Mouse (Mus musculus) thymus, postnatal 25 days (tissue): ENCODE measurements at regions not wholly inside any gene's neighbourhood (a gene's known extent, or its start where the extent isn't known, plus 50 kb on each side); places are given as distances from the start of the nearest gene placed in this dataset.
"Not testable (repeated sequence)": the region's sequence is repeated elsewhere in the genome, so short reads cannot be mapped to it uniquely, and the experiment has no call there.

Experiments
- DNase-seq: peaks from one replicate; pipeline ENCODE4 v3.0.0; 2022

DNA sequence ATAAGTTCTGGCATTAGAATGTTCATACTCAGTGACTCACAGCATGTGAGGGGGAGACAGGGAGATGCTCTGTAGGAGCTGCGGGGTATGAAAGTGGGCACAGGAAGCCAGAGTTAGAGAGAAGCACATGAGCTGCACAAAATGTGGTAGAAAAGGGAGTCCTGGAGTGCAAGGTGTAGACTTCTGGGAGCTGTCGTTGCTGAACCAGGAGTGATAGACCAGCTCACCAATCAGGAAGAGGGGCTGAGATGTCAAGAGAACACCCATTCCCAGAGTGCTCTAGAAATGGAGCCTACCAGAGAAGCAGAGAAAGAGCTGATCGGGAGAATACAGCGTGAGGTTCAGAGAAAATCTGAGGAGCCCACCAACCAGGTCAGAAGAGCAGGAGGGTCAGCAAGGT lies 262.2 kb upstream of the Kdm8 start:
- no peak for DNase-seq

DNA sequence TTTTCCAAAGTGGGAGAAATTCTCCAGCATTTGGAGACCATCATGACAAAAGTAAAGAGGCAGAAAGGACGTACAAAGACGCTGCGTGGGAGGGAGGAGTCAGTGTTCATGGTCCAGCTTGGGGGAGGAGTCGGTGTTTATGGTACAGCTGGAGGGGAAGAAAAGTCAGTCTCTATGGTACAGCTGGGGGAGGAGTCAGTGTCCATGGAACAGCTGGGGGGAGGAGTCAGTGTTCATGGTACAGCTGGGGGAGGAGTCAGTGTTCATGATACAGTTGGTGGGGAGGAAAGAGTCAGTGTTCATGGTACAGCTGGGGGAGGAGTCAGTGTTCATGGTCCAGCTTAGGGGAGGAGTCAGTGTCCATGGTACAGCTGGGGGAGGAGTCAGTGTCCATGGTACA lies 261.5 kb upstream of the Kdm8 start:
- DNase-seq, result not testable (repeated sequence)

DNA sequence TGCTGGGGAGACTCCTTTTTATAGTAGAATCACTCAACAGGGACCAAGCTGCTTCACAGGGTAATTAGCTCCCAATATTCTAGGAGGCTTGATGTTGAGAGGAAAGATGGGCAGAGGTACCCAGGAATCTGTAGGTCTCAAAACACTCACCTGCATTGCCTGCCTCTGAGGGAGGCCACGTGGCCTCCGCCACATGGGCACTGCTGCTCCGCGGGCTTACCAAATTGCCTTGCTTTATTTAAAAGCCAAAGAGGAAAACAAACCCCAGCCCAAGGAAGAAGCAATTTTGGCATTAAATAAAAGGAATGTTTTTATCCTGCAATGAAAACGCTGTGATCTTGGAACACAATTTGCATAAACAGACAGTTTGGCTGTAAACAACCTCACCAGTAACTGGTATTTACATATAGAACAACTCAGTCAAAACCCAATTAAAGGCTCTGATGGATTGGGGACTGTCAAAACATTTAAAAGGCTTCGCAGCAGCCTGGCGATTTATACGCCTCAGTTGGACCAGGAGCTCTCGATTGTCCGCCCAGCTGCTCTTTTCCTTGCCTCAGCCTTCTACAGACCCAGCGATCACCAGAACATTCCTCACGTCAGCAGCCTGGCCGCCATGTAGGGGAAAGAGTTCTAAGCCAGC lies 259.3 kb upstream of the Kdm8 start:
- DNase-seq, result no peak

DNA sequence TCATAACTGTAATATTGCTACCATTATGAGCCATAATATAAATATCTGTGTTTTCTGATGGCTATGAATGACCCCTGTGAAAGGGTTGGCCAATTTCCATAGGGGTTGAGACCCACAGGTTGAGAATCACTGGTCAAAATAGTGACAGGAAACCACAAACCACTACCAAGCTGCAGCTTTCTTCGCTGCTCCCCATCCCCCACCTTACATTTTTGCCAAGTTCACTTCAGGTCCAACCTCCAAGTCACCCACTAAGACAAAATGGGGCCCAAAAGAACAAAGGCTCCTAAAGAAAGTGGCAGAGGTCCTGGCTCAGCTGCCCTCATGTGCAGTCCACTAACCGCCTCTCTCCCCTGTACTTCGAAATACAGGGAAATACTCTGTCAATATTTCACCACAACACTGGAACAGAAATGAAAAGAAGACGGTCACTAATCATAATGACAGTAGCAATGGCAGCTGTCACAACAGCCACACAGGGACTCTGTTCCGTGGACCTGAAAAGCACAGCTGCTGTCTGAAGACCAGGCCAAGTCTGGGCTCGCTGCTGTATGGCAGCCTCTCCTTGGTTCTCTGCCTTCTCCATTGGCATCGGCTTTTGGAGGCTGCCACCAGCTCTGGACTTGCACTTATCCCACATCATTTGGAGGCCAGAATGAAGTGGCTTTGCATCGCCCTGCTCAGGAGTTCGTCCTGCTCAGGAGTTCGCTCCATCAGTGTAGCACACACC lies 257.3 kb upstream of the Kdm8 start:
- DNase-seq, result no peak

DNA sequence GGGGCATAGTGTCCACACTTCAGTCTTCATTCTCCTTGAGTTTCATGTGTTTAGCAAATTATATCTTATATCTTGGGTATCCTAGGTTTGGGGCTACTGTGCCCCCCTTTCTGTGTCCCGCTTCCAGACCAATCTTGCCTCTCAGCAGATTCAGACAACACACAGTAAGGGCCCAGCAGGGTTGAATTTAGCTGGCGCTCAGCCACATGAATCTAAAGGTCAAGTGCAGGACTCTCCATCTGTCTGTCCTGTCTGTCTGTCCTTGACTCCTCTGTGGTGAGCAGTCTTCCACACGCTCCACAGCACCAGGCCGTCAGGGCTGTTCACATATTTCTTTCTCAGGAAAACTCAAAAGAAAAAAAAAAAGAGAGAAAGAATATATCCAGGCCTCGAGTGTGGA lies 255.5 kb upstream of the Kdm8 start:
- DNase-seq, result no peak

DNA sequence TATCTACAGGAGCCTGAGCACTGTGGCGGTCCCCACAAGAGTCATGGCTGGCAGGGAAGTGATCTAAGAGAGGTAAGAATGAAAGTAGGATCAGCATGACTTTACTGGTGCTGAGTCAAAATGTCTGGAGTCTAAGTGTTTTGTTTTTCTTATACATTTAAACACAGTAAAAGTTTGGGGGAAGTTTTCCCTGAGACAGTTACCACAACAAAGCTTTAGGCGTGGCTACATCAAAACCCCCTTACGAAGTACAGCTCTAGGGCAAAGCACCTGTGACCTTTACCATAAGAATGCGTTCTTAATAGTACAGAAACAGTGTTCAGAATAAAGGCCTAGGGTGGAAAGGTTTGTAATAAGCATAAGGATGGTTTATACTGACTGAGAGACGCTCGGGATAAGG lies 254.4 kb upstream of the Kdm8 start:
- no peak for DNase-seq

DNA sequence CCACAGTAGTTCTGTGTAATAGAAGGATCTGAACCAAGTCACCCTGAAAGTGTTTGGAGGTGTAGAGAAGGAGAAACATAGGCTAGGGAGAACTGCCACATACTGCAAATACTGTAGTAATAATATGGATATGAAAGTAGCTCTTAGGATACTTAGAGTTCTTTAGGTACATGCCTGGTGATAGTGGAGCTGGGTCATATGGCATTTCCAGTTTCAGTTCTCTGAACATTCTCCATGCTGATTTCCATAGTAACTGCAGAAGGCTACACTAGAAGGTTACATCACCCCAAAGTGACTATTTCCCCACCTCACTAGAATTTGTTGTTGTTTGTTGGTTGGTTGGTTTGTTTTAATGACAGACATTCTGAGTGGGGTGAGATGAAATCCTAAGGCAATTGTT lies 253.2 kb upstream of the Kdm8 start:
- DNase-seq, result no peak

DNA sequence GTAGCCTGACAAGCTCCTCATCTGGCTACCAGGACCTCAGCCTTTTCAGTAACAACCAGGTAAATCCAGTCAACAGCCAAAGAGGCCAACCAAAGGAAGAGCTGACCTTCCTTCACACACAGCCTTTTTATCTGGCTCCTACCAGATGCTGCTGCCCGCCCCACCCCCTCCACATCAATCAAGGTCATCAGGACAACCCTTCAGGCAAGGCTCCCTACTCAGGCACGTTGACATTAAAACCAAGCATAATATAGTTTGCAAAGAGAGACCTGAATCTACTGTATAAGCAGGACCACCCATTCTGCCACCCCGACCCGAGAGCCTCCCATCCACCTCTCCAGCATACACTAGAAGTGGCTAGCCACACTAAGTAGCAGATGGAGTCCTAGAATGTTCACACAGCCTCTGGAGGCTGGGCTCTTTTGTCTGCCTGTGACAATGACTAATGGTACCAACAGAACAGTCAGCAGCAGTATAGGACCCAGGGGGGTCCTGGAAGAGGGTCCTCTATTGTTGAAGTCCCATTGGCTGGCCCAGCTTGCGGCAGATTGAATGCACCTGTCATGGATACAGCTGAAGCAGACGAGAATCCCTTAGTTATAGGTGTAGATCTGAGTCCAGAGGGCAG lies 233.0 kb upstream of the Kdm8 start:
- no peak for DNase-seq

DNA sequence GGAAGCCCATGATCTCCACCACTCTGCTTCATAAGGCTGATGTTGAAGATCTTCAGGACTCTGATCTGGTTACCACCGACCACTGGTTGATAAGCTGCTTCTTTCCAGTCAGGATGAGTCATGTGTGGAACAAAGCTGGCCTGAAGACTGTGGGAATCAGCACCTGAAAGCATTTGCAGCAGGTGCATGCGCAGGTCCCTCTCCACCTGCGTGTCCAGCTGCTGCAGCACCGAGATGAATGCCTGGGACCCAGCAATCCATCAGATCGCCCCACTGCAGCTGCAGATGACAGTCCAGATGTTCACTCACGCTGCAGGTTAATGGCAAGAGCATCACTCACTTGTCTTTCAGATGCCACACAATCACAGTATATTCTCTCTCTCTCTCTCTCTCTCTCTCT lies 230.4 kb upstream of the Kdm8 start:
- no peak for DNase-seq

DNA sequence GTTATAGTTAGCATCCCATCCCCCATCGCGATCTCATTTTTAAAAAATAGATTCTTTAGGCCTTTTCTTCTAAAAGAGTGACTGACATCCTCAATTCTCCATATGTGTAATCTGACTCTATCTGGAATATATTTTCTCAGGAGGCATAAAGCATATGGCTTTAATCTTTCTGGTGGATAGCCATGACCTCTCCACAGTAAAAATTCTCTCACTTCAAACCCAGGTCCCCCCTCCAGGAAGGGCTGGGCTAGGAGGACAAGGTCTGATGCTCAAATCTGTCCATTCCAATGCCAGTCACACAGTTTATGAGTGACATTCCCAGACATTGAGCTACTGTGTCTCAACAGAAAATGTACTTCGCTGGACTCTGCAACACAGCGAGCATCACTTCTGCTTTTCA lies 226.8 kb upstream of the Kdm8 start:
- DNase-seq, result no peak

DNA sequence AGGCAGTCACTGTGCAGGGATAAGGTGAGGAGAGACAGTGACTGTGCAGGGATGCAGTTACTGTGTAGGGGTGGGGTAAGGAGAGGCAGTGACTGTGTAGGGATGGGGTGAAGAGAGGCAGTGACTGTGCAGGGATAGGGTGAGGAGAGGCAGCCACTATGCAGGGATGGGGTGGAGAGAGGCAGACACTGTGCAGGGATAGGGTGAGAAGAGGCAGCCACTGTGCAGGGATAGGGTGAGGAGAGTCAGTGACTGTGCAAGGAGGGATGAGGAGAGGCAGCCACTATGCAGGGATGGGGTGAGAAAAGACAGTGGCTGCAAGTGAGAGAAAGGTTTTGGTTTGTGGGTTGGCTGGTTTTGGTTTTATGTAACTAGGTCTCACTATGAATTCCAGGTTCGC lies 221.8 kb upstream of the Kdm8 start:
- no peak for DNase-seq

DNA sequence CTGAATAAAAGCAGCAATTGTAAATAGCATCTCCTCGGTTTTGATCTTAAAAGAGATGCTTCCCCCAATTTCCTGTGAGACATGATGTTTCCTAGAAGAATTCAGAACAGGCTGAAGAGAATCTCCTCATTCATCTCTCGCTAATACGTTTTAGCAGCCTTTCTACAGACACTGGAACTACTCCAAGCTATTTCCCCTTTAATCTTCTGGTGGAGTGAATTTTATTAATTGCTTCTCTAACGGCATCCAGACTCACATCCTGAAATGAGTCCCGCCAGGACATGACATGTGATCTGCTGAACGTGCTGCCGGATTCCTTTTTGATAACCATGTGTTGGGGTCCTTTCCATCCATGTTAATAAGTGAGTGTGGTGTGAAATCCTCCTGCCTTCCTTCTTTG lies 209.6 kb upstream of the Kdm8 start:
- no peak for DNase-seq

DNA sequence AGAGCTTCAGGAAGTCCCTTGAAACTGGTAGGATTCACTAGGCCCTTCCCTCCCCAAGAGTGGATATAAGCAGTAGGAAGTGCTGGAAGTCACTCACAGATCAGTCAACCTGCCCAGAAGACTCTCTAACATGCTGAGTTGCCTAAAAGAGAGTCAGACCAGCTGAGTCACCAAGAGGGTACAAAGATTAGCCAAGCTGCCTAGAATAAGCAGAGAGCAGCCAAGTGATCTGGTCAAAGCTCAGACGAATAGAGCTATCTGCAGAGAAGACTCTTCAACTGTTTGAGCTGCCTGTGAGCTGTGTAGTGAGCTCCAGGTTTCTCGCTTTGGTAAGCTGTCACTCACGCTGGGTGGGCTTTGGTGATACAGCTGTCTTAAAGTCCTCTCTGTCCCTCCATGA lies 207.4 kb upstream of the Kdm8 start:
- DNase-seq, result no peak

DNA sequence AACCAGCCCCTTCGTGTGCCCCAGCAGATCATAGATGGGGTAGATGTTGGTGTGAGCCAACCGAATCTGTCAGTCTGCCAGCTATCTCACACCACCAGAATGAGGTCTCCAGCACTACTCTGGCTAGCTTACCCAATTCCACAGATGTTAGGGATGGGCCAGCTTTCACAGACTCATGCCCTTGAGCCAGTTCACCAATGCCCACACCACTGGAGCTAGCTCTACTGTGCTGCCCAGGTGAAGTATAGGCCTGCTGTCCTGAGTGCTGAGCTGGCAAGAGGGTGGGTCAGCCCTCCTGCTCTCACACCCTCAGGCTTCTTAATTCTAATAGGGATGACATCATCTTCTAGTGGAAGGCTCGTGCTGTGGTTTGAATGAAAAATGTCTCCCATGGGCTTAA lies 201.5 kb upstream of the Kdm8 start:
- DNase-seq, result no peak

DNA sequence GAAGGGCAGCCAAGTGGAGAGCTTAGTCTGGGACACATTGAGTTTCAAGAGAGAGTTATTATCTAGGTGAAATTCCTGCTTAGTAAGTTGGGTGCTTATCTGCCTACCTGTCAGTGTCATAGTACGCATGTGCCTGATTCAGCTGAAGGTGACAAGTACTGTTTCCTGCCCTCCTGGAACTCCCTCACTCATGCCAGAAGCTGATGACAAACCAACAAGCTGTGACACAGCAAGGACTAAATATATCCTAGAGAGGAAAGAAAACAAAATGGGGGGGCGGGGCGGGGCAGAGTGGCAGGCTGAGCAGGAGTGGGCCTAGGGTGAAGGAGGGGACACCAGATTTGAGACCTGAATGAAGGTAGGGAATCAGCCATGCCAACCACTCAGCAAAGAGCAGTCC lies 196.1 kb upstream of the Kdm8 start:
- DNase-seq, result no peak

DNA sequence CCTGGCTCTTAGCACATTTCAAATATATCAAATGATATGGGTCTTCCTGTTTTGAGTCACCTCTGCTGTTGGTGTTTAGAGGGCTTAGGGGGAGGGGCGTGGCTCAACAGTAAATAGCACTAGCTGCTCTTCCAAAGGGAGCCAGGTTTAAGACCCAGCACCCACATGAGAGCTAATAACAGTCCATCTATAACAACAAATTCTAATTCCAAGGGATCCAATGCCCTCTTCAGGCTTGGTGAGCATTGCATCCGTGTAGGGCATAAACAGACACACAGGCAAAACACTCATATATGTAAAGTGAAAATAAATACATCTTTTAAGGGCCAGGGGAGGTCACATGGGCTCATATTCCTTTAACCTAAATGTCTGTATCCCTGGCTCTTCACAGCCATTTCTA lies 194.1 kb upstream of the Kdm8 start:
- DNase-seq, result no peak

DNA sequence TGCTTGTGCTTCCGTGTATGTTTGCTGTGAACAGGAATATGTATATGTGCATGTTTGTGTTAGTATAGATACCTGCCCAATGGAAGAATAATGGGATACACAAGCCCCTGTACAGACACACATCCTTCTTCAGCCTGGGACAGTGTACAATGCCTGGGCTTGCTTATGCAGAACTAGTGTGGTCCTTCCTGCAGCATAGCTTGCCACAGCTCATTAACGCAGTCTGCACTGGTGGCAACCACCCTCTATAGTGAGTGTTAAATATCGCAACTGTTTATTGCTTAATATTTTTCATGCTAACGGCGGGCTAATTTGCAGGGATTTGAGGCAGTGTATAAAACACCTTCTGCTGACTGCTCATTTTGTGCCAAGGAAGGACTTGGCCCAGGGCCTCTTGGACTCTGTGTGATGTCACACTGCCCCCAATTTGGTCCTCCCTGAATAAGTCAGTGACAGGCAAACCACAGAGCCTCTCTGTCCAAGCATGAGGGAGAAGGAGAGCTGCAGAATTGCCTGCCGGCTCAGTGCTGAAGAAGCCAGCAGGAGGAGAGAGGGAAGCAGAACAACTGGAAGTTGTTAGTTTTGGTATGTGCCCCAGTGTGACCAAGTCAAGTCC lies 193.4 kb upstream of the Kdm8 start:
- DNase-seq, result no peak

DNA sequence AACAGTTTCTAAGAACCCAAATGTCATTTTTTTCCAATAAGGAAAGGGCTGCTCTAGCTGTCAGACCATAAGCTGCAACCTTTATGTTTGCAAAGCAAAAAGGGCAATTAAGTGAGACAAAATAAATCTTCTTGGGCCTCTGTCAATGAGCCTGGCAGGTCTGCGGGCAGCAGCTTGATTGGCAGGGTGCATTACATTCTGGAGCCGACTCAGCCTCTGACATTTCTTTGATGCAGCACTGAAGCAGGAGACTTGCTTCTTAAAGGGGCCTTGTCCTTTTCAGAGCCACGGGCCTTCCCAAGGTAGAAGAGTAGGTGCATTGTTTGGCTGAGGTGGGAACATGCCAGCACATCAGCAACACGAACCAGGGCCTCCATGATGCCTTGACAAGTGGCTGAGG lies 190.2 kb upstream of the Kdm8 start:
- DNase-seq, result no peak

DNA sequence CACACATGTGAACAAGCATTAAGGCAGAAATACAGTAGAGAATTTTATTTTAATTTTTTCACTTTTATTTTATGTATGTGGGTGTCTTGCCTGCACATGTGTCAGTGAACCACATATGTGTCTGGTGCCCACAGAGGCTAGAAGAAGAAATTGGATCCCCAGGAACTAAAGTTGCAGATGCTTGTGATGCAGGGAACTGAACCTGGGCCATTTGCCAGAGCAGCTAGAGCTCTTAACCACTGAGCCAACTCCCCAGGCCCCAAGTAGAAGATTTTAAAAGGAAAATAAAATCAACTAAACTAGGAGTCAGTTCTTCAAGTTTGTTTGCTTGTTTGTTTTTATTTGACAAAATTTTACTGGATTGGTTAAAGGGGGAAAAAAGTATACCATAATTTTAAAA lies 185.5 kb upstream of the Kdm8 start:
- DNase-seq, result no peak

DNA sequence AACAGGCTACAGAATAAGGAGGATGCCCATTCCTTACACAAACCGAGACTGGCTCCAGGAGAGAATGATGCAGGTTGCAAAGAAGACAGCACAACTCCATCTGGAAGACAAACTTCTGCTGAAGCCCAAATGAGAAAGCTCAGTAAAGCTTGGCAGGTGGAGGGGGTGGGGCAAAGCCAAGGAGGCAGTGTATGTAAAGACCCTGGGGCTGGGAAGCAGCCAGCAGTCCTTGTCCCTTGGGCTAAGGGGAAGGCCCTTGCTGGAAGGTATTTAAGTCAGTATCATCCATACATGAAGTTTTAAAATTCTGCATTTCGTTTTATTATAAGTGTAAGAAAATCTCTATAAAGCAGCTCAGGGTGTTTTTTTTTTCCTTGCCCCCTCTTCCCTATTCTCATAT lies 182.3 kb upstream of the Kdm8 start:
- DNase-seq, result no peak

DNA sequence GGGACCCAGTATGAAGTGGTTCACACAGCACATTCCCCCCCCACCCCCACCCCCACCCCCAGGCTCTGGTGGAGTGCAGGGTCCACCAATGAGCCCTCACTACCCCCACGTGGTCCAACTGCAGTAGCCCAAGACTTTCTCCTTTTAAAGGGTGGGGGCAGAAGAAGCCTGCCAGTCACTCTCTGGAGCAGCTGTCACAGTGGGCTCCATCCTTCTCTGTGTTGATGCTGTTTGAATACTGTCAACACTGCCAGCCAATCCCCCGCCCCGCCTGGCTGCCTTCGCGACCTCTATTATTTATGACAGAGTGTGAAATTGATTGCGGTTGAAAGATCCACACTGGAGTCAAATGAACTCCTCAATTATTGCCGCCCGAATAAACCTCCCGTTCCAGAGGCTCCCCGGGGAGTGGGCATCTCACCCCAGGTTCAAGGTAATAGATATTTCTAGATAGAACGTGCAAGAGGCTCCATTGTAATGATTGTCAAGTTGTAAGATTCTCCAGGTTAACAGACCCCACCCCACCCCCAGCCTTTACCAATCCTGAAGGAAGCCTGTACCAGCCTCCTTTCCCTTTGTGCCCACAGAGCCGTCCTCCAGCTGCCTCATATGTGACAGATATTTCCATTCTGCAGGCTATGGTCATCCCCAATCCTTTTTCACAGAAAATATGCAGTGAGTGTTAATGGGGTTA lies 181.7 kb upstream of the Kdm8 start:
- no peak for DNase-seq

DNA sequence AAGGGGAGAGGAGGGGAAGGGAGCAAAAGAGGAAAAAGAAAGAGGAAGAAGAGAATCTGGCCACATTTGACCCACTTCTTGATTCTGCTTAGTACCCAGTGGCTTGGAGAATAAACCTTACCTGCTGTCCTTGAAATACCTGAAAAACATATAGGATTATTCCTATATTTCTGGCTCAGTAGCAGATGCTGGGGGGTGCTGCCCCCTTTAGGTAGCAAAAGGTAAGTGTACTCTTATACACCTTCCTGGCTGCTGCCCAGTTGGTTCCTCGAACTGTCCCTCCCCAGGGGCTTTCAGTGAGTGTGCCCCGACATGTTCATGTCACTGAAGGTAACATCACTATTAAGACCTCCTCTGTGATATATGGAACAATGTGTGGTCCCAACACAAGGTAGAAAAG lies 180.7 kb upstream of the Kdm8 start:
- no peak for DNase-seq

DNA sequence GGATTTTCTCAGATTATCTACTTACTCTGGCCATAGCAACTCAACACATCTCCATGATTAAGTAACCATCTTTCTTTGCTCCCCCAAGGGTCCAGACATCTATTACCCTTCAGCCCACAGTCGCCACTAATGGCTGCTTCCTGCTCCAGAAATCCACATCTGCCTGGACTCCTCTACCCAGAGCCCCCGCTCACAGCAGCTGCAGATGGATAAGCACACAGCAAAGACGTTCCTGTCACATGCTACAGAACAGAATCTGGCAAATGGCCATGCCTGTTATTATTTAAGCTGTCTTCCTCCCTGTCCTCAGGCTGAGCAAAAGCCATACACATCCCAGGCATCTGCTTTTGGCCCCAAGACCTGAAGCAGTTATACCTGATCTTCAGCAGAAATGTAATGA lies 173.8 kb upstream of the Kdm8 start:
- no peak for DNase-seq

DNA sequence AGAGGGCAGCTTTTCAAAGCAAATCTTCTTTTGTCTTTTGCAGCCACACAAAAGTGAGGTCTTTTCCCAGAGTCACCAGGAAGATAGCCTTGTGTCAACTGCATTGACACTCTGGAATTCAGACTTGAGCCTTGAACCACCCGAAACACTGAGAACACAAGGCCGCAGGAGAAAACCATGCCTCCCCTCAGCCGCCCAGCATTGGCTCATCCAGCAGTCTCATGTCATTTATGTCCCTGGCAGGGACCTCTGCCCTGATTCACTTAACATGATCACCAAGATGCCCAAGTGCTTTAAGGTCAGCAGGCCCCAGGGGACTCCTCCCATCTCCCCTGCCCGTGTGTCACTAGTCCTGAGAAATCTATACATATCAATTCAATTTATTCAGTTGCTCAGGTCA lies 173.1 kb upstream of the Kdm8 start:
- DNase-seq, result no peak
